Mouse (Mus musculus) embryonic facial prominence, embryonic 15.5 days (tissue): ENCODE data around the gene Abraxas1. TPM values are rescaled to one million over a fixed set of nuclear protein-coding genes. Genes with fewer than 3 reads are reported as not detected.

ENCODE experiments used
- ATAC-seq: fragments of 200-750 bp; cut with Nextera tagmentation; 2 replicates; pipeline ENCODE4 v1.8.0; 2017; ENCODE audit warnings: low read depth, moderate TSS enrichment; ENCODE audit not compliant: insufficient number of reproducible peaks, low FRiP score, low TSS enrichment
- H3K27ac ChIP-seq: fragments of 300-500 bp; sonication (generic); replicated peaks from 2 replicates; pipeline ENCODE4 v1.5.1; 2015; ENCODE audit warnings: mild to moderate bottlenecking, inconsistent platforms
- H3K27me3 ChIP-seq: fragments of 300-500 bp; sonication (generic); 2 replicates; pipeline ENCODE4 v1.6.1; 2015; ENCODE audit warnings: inconsistent platforms
- H3K36me3 ChIP-seq: fragments of 300-500 bp; sonication (generic); 2 replicates; pipeline ENCODE4 v1.6.1; 2015; ENCODE audit warnings: mild to moderate bottlenecking, inconsistent platforms
- H3K4me1 ChIP-seq: fragments of 300-500 bp; sonication (generic); 2 replicates; pipeline ENCODE4 v1.6.1; 2015; ENCODE audit warnings: inconsistent platforms
- H3K4me2 ChIP-seq: fragments of 300-500 bp; sonication (generic); replicated peaks from 2 replicates; pipeline ENCODE4 v1.6.1; 2015; ENCODE audit warnings: mild to moderate bottlenecking, inconsistent platforms
- H3K4me3 ChIP-seq: fragments of 300-500 bp; sonication (generic); replicated peaks from 2 replicates; pipeline ENCODE4 v1.5.1; 2015; ENCODE audit warnings: mild to moderate bottlenecking, inconsistent platforms
- H3K9ac ChIP-seq: fragments of 300-500 bp; sonication (generic); 2 replicates; pipeline ENCODE4 v1.6.1; 2015; ENCODE audit warnings: inconsistent platforms
- H3K9me3 ChIP-seq: fragments of 300-500 bp; sonication (generic); replicated peaks from 2 replicates; pipeline ENCODE4 v1.6.1; 2016; ENCODE audit warnings: inconsistent platforms
- WGBS: fragments of 180-500 bp; shearing (Covaris S2); methylation state at CpG from one replicate; pipeline ENCODE4 v1.1.7; 2015; 5-methylcytosine and 5-hydroxymethylcytosine counted together
- polyA plus RNA-seq: library from polyadenylated mRNA; unstranded; fragments of >200 nt; fragmentation: Nextera tagmentation; extraction: Ambion mirVana; gene quantifications from 2 replicates; pipeline ENCODE4 v1.2.1, GENCODE M21; 2015

The Abraxas1 gene
- polyA plus RNA-seq, 1 experiment from 2014 or later = 31.8 TPM

DNA sequence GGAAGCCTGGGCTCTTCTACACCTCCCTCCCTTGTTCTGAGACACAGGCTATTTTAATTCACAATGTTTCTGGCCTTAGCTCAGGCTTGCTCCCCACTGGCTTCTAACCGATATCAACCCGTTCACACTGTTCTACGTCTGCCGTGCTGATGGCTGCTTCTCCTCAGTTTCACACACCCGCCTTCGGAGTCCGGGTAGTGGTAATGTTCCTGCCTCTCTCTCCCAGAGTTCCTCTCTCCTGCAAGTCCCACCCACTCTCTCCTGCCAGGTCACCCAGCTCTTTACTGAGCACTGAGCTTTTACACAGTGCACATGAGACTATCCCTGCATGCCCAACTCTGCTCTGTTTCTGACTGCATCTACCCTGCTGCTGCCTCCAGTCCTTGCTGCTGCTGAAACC is 54.7 kb downstream of the Abraxas1 start:
- no peak overlapping the region for H3K4me2 ChIP-seq
- H3K9ac ChIP-seq = no peak overlapping the region
- no peaks in the 10 kb centered on the region for H3K9me3 ChIP-seq
- no peaks in the 10 kb centered on the region for H3K27me3 ChIP-seq
- WGBS = 96% methylated on average over 7 of the region's 7 CpGs
- H3K4me1 ChIP-seq = no peaks in the 10 kb centered on the region
- ATAC-seq = no peak
- peaks cover 65% of the 10 kb centered on the region for H3K36me3 ChIP-seq
- H3K4me3 ChIP-seq = no peak overlapping the region
- no peak overlapping the region for H3K27ac ChIP-seq

DNA sequence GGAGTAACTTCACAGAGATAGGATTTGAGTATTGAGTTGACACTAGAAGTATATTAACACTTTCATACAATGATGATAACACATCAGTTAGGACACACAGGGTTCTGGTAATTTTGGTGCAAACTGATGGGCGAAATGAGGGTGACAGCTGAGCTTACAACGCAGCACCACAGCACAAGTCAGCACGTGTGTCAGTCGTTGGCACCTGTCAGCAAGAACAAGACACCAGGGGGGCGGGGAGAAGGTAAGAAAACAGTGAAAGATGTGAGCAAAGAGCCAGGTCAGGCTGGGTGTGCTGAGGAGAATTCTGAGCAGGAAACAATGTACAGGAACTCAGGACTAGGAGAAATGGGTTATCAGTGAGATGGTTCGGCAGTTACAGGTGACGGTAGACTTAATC is 59.0 kb downstream of the Abraxas1 start:
- H3K4me1 ChIP-seq = no peaks in the 10 kb centered on the region
- H3K27me3 ChIP-seq = no peaks in the 10 kb centered on the region
- H3K4me3 ChIP-seq = no peak overlapping the region
- no peak overlapping the region for H3K27ac ChIP-seq
- ATAC-seq = no peak
- H3K4me2 ChIP-seq = no peak overlapping the region
- WGBS = 82% methylated on average over 7 of the region's 7 CpGs
- no peak overlapping the region for H3K9ac ChIP-seq
- H3K36me3 ChIP-seq = peaks cover 40% of the 10 kb centered on the region
- H3K9me3 ChIP-seq = no peaks in the 10 kb centered on the region

DNA sequence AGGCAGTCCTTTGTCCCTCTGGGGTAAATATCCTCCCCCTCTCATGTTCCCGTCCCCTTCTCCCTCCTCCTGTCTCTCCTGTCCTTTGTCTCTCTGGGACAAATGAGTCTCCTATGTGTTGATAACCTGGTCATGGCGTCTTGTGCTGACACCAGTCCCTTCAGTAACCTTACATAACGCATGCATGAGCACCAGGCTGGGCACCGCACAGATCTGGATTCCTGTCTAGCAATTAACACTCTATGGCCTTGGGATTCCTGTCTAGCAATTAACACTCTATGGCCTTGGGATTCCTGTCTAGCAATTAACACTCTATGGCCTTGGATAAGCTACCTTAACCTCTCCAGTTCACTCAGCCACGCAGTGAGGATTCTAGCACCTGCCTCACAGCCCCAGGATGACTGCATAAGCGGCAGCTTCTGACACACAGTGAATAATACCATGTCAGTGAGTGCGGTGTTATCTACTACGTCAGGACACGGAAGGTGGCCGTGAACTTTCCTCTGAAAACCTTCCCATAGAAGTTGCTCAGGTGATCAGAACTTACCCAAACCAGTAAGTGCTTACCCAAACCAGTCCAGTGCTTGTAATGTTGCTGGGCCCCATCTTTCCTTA is 60.6 kb downstream of the Abraxas1 start:
- WGBS = 89% methylated on average over 10 of the region's 10 CpGs

DNA sequence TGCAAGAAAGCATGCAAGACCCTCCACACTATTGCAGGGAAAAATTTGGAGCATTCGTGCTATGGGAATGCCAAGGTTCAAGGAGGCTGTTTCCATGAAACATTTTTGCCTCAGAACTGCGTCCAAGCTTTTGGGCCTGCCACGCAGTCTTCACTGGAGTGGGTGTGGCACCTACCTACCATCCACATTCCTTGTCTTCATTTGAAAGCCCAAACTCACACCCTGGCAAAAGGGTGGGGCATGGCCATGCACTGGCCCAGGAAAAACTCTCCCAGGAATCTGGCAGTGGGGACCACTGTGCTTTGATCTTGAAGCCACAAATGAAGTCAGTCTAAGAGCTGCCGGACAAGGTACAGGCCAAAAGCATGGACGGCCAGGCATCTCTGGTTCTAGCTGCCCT is 62.6 kb downstream of the Abraxas1 start:
- 94% methylated on average over 5 of the region's 5 CpGs for WGBS

More for the DNA sequence above, 60.6 kb downstream of the Abraxas1 start:
- no peak overlapping the region for H3K4me3 ChIP-seq
- no peak overlapping the region for H3K4me2 ChIP-seq
- ATAC-seq = no peak
- H3K27ac ChIP-seq = no peak overlapping the region
- H3K9ac ChIP-seq = no peak overlapping the region
- peaks cover 26% of the 10 kb centered on the region for H3K36me3 ChIP-seq
- H3K27me3 ChIP-seq = no peaks in the 10 kb centered on the region
- H3K4me1 ChIP-seq = no peaks in the 10 kb centered on the region
- H3K9me3 ChIP-seq = no peaks in the 10 kb centered on the region

More for the DNA sequence above, 62.6 kb downstream of the Abraxas1 start:
- H3K27ac ChIP-seq = no peak overlapping the region
- H3K4me1 ChIP-seq = no peaks in the 10 kb centered on the region
- no peak overlapping the region for H3K4me2 ChIP-seq
- H3K4me3 ChIP-seq = no peak overlapping the region
- peaks cover 7% of the 10 kb centered on the region; the same call in 1 of the 2 replicates for H3K36me3 ChIP-seq
- no peaks in the 10 kb centered on the region for H3K27me3 ChIP-seq
- no peak overlapping the region for H3K9ac ChIP-seq
- ATAC-seq = no peak
- H3K9me3 ChIP-seq = no peaks in the 10 kb centered on the region

Other genes with a start within 250 kb of the Abraxas1 start
- 7.9 and 9.8 TPM in 2 replicates for gene Plac8, start 248.7 kb downstream of the Abraxas1 start, polyA plus RNA-seq
- gene Coq2, start 145.8 kb downstream of the Abraxas1 start, polyA plus RNA-seq = 53.6 and 54.5 TPM in 2 replicates
- gene Hpse, start 101.2 kb downstream of the Abraxas1 start, polyA plus RNA-seq = 4.7 and 5.9 TPM in 2 replicates
- 14.0 and 16.6 TPM in 2 replicates for gene Helq, start 22.4 kb downstream of the Abraxas1 start, polyA plus RNA-seq
- 139 and 144 TPM in 2 replicates for gene Mrps18c, start 22.3 kb downstream of the Abraxas1 start, polyA plus RNA-seq
- gene Gpat3, start 24.7 kb upstream of the Abraxas1 start, polyA plus RNA-seq = 1.4 and 2.2 TPM in 2 replicates